Mouse (Mus musculus) layer of hippocampus, adult 11-12 months (tissue): ENCODE results near the gene P3h1.
A peak's percentile ranks its signal among the peaks of the same experiment; 100 is the strongest.

ENCODE experiments used
- DNase-seq: peaks from one replicate; pipeline ENCODE4 v3.0.0; 2022; ENCODE audit warnings: low spot score

Gene P3h1

GRCm38 (mm10) chr4:119238661-119239060 lies 5.9 kb downstream of the P3h1 start:
- DNase-seq, result no peak

- no peak for DNase-seq
These were observed 6.5 kb downstream of the P3h1 start for GRCm38 (mm10) chr4:119239181-119239682.

GRCm38 (mm10) chr4:119241664-119242063 lies 8.9 kb downstream of the P3h1 start:
- peak; percentile 69 for DNase-seq

GRCm38 (mm10) chr4:119242571-119242970 lies 9.9 kb downstream of the P3h1 start:
- no peak for DNase-seq

- DNase-seq, result no peak
These were observed 11.9 kb downstream of the P3h1 start for GRCm38 (mm10) chr4:119244468-119245240.

GRCm38 (mm10) chr4:119245556-119245955 lies 12.8 kb downstream of the P3h1 start:
- DNase-seq, result no peak

GRCm38 (mm10) chr4:119245961-119246360 lies 13.2 kb downstream of the P3h1 start:
- no peak for DNase-seq

- no peak for DNase-seq
These were observed 14.0 kb downstream of the P3h1 start for GRCm38 (mm10) chr4:119246688-119247225.

GRCm38 (mm10) chr4:119247462-119248235 lies 14.9 kb downstream of the P3h1 start:
- DNase-seq, result peak; percentile 67

GRCm38 (mm10) chr4:119248407-119248965 lies 15.8 kb downstream of the P3h1 start:
- no peak for DNase-seq

- no peak for DNase-seq
These were observed 19.5 kb downstream of the P3h1 start for GRCm38 (mm10) chr4:119252025-119252808.

GRCm38 (mm10) chr4:119254012-119254618 lies 21.4 kb downstream of the P3h1 start:
- DNase-seq, result no peak

GRCm38 (mm10) chr4:119255351-119255750 lies 22.6 kb downstream of the P3h1 start, which contains the start of gene Cldn19:
Gene Cldn19 (plus strand): TSS chr4:119255414.
- no peak for DNase-seq

- no peak for DNase-seq
These were observed 24.4 kb downstream of the P3h1 start for GRCm38 (mm10) chr4:119257083-119257482.

GRCm38 (mm10) chr4:119259344-119260254 lies 26.9 kb downstream of the P3h1 start:
- no peak for DNase-seq

- no peak for DNase-seq
These were observed 28.5 kb downstream of the P3h1 start for GRCm38 (mm10) chr4:119261087-119261713.

GRCm38 (mm10) chr4:119262483-119262882 lies 29.8 kb downstream of the P3h1 start:
- DNase-seq, result no peak

GRCm38 (mm10) chr4:119263459-119263858 lies 30.7 kb downstream of the P3h1 start:
- DNase-seq, result no peak

- no peak for DNase-seq
These were observed 33.9 kb downstream of the P3h1 start for GRCm38 (mm10) chr4:119266606-119267005.

- no peak for DNase-seq
These were observed 41.9 kb downstream of the P3h1 start for GRCm38 (mm10) chr4:119274627-119275026.
